Mouse (Mus musculus) cerebellum, postnatal 14 days (tissue): Measurements from ENCODE around the gene Kcnh6.
"Not testable (repeated sequence)": the region's sequence is repeated elsewhere in the genome, so short reads cannot be mapped to it uniquely, and the experiment has no call there.

ENCODE experiments used
- DNase-seq, 2 experiments: peaks; one replicate each; pipeline ENCODE4 v3.0.0; 2021; ENCODE audit warnings: mixed read lengths in 2 of 2

The Kcnh6 gene

GRCm38 (mm10) chr11:106016440-106016839 is 8.5 kb downstream of the Kcnh6 start:
- no peak for DNase-seq

DNA sequence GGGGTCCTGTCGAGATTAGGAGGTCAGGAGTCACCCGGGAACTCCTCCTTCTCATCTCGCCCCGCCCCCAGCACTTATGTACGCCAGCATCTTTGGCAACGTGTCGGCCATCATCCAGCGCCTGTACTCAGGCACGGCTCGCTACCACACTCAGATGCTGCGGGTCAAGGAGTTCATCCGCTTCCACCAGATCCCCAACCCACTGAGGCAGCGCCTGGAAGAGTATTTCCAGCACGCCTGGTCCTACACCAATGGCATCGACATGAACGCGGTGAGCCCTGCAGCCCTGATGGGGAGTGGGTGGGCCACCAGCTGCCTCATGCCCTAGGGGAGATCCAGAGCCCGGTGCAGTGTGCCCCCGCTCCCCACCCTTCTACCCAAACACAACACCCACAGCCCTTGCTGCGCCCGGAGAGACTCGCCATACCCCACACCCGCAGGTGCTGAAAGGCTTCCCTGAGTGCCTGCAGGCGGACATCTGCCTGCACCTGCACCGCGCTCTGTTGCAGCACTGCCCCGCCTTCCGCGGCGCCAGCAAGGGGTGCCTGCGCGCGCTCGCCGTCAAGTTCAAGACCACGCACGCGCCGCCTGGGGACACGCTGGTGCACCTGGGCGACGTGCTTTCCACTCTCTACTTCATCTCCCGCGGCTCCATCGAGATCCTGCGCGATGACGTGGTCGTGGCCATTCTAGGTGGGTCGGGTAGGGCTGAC is 12.3 kb downstream of the Kcnh6 start:
- DNase-seq: peak; percentile 46 to 59

DNA sequence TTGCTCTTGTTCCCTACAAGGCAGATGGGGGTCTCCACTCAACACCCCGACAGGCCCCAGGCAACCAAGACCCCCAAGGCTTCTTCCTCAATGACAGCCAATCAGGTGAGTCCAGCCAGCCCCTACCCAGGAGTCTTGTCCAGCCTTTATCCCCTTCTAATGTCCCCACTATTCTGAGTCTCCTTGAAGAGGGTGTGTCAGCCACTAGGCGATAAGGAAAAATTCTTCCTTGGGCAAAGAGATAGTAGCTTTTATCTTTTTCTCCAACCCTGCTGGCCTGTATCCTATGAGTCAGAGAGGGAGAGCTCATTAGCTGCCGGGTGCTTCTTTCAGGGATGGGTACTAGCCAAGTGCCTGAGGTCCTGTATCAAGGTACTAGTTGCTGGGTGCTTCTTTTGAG is 17.9 kb downstream of the Kcnh6 start:
- DNase-seq: no peak

DNA sequence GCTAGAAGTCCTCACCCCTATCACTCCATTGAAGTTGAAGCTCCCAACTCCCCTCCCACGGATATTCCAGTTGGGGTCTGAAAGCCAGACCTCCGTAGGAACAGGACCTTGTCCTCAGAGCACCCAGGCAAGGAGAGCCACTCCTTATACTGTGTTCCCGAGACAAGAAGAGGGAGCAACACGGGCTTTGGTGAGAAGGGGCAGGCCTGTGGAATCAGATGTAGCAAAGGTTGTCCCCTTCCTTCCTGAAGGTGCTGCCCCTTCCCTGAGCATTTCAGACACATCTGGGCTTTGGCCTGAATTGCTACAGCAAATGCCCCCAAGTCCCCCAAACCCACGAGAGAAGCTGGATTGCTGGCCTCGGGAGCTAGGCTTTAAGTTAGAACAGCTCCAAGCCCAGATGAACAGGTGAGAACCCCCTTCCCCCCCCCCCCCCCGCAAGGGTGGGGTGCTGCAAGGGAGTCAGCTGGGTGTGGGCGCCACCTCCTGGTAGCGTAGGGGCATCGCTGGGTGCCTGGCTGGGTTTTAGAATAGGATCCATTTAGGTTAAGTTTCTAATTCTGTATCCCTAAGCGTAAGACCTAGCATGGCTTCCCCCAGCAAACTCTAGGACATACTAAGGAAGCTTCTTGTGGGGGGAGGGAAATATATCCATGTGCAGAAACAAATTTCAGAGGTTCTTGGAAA is 18.7 kb downstream of the Kcnh6 start:
- DNase-seq: peak; percentile 78 to 85

DNA sequence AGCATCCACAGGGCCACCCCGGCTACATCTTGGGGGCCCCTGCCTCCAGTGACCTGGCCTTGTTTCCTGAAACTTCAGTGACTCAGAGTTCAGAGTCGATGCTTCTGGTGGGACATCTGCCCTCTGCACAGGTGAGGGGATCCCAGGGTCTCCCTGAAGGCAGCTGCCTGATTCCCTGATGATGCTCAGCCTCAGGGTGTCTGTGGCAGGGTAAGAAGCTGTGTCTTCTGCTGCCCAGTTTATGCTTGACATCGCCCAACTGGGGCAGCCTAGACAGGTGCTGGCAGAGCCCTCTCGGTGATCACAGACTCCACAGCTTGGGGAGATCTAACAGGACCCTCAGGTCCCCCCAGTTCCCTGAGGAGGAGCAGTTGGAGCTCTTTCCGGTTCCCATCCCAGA is 19.7 kb downstream of the Kcnh6 start:
- no peak for DNase-seq

DNA sequence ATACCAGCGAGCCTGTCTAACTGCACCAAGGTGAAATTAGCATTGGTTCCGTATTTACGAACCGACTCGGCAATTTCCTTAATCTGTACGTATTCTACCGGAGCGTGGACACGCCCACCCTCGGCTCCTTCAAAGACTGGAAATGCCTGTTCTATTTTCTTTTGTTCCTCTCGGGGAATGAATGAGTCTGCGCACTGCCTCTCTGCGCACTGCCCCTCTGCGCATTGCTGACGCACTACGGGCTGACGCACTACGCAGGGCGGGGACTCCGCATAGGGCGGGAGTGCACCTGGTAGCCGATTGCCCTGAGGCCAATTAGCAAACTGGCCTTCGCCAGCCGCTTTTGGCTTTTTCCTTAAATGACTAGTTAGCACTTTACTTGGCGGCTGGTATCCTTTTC is 24.1 kb downstream of the Kcnh6 start:
- not testable (repeated sequence) for DNase-seq

- DNase-seq: peak in 1 of 2 experiments; percentile 40
These were observed 25.6 kb downstream of the Kcnh6 start for GRCm38 (mm10) chr11:106033491-106033919.

GRCm38 (mm10) chr11:106034986-106035385 is 27.1 kb downstream of the Kcnh6 start:
- DNase-seq: no peak

DNA sequence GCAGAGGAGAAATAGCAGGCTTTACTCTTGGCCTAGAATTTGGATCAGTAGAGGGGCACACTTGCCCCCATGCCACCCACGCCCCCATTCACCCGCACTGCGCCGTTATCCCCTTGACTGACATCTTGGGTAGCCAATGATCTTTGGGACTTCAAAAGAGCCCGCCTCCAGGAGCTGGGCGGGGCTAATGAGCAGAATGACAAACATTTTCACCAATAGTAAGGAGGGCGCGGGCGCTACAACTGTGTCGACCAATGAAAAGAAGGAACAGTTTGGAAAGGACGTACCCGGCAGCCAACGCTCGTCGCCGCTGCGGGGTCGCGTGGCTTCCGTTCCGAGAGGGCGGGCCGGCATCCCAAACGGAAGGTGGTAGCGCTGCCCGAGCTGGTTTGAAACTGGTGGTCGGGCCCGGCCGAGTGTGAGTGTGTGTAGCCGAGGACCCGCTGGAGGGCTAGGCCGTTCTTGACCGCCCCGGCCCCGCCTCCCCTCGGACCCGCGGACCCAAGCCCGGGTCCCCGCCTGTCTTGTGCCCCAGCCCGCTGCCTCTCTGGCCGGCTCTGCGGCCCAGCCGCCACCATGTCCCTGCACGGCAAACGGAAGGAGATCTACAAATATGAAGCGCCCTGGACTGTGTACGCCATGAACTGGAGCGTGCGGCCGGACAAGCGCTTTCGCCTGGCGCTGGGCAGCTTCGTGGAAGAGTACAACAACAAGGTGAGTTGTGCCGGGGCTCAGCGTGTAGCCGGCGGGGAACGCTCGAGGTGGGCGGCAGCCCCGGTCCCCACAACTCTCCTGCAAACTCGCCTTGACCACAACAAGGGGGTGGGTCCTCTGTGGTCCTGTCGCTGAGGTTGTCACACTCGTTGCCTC is 28.9 kb downstream of the Kcnh6 start, which contains the start of gene Dcaf7:
TSS of gene Dcaf7 (plus strand) at position 325 of the 870 bp plus-strand sequence.
- peak; percentile 98 to 99 for DNase-seq

DNA sequence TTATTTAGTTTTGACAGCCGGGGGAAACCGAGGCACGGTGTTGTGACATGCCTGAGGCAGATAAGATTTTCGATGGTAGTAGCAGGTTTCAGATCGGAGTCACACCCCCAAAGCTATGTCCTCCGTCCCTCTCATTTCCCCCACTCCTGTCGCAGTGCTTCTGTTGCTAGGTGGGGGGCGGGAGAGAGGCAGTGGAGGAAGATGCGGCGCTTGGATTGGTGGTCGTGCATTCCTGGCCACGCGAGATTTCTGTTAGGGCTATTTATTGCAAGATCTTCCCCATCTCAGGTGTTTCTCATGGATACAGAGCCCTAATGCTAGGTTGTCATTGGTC is 29.5 kb downstream of the Kcnh6 start:
- peak; percentile 88 to 93 for DNase-seq

DNA sequence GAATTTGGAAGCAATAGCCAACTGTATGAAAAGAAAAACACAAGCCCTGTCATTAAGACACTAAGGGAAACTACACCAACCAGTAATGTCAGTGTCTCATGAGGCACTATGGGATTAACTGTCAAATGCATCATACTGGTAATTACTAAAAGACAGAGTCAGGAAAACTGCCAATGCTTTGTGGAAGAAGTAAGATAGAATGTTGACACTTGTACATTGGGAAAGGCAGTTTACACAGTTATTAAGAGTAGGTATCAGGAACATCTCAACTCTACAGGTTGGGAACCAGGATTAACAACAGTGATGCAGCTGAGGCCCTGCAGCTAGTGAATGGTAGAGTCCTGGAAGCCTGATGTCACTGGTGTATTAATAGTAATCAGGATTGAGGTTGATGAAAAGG is 36.4 kb downstream of the Kcnh6 start:
- no peak for DNase-seq

DNA sequence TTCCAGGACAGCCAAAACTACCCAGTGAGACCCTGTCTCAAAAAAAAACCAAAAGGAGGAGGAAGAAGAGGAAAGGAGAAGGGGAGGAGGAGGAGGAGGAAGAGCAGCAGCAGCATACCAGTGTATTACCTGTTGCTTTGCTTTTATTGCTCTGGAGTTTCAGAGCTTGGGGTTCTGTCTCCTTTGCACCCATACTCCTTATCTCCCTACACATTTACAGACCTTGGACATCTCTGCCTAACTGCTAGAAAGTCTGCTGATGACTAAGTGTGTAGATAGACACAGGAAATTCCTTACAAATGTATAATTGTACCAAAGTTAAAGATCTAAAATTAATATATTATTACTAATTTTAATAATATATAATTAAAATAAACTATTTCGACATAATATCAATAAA is 37.3 kb downstream of the Kcnh6 start:
- no peak for DNase-seq

DNA sequence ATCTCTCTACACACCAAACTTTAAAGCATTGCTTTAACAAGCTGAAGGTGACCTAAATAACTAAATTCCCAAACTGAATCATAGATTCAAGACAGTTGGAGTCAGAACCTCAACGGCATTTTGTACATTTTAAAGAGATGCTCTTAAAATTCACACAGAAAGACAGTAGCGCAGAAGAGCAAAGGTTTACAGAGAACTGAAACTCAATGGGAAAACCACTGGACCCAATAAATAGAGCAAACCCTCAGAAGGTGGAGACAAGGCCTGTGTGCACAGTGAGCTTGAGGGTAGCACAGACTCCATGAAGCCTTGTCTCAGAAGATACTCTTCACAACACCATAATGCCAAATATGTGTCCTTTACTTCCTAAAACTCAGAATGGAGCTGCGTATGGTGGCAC is 37.9 kb downstream of the Kcnh6 start:
- no peak for DNase-seq

- no peak for DNase-seq
These were observed 38.7 kb downstream of the Kcnh6 start for GRCm38 (mm10) chr11:106046584-106046983.

DNA sequence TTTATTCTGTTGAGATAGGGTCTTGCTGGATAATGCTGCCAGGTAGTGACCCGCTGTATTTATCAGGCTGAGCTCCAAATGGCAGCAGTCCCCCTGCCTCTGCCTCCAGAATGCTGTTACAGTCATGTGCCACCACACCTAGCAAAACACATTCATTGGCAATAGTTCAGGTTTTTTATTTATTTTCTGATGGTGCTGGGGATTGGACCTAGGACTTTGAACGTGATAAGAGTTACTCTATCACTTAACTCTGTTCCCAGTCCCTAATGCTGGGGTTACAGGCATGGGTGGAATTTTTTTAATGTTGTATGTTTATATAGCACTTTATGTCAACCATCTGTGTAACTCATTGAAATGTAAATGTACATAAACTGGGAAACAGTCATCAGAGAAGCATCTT is 46.0 kb downstream of the Kcnh6 start:
- DNase-seq: no peak

DNA sequence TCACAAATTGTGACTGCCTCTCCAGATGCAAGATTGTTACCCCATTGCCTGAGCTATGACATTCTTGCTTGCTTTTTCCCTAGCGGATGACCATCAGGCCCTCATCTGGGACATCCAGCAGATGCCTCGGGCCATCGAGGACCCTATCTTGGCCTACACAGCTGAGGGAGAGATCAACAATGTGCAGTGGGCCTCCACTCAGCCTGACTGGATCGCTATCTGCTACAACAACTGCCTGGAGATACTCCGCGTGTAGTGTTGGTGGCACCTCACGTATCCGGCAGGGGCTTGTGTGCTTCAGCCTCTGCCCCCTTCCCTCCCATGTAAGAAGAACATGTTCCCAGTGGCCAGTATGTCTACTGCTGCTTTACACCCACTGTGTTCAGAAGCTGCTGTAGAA is 46.7 kb downstream of the Kcnh6 start:
- no peak for DNase-seq

- no peak for DNase-seq
These were observed 47.4 kb downstream of the Kcnh6 start for GRCm38 (mm10) chr11:106055341-106055740.

GRCm38 (mm10) chr11:106056819-106057491 is 49.0 kb downstream of the Kcnh6 start:
- DNase-seq: no peak

DNA sequence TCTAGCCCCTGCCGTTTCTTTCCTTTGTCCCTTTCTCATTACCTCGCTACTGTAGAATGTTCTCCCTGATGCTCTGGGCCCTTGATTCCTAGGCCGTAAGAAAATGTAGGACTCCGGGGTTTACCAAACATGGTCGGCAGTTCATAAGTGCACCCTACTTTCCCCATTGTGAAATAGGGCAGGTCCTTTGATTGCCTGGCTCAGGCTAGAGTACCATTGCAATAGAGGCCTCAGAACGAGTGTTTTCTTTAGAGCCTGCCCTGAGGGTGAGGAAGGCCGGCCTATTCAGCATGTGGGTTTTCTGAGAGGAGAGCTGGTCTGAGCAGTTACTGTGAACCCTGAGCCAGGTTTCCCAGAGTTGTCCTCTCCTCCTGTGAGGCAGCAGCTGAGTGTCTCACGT is 50.1 kb downstream of the Kcnh6 start:
- DNase-seq: no peak

DNA sequence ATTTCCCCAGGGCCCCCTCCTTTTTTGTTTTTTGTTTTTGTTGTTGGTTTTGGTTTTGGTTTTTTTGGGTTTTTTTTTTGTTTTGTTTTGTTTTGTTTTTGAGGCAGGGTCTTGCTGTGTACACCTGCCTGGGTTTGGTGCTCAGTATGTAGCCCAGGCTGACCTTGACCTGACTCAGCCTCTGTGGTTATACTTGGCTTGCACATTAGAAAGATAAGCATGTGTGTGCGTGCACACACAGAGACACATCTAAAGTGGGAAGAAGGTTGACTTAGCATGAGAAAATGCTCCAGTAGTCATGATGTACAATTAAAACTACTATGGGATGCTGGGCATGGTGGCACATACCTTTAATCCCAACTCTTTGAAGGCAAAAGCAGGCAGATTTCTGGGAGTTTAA is 52.6 kb downstream of the Kcnh6 start:
- DNase-seq: no peak

- no peak for DNase-seq
These were observed 53.4 kb downstream of the Kcnh6 start for GRCm38 (mm10) chr11:106061311-106061710.

- DNase-seq: no peak
These were observed 55.8 kb downstream of the Kcnh6 start for GRCm38 (mm10) chr11:106063756-106064155.
